ENCODE assay signal across 19 mouse cellular contexts in the genomic region with DNA sequence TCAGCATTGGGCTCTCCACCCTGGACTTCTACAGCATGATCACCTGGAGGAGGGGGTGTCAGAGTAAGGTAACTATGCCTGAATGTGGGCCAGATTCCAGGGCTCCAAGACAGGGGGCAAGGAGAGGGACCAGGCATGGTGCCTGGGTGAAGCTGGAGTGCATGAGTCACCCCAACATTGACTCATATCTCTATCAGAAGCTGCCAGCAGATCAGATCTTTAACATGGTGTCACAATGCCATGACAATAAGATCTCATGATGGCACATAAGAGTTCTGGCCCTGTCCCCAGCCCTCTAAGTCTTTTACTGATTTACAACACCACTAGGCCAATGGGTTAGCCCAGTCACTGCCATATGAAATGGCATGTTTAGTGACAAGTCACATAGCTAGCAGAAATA. TPM values are rescaled to one million over a fixed set of nuclear protein-coding genes. Genes with fewer than 3 reads are reported as not detected.
"Had no signal": no experiment of that assay in that cellular context is flagged by ENCODE, and none has a peak within 500 bp of the region (broad histone marks: within the 10 kb centered on the region; RNA-seq: fewer than 3 reads in every experiment).

No protein-coding gene starts in this region.

- H3K9ac ChIP-seq: lung, embryonic 14.5 days; midbrain, embryonic 12.5 days; neural tube, embryonic 13.5 days; neural tube, embryonic 15.5 days had no signal

- H3K9me3 ChIP-seq: midbrain, embryonic 10.5 days; midbrain, embryonic 12.5 days; neural tube, embryonic 13.5 days; neural tube, embryonic 15.5 days had no signal

- DNase-seq: lung, embryonic 14.5 days; lung, postnatal 10 days; lung, postnatal 4 days; midbrain, embryonic 14.5 days; retina, postnatal 1 day; right cerebral cortex, adult 18-20 months; right cerebral cortex, postnatal 25 days; right cerebral cortex, postnatal 4 days; spleen, adult 18-20 months; thymus, adult 18-20 months; thymus, postnatal 14 days; thymus, postnatal 36 days had no signal

- H3K4me1 ChIP-seq: midbrain, embryonic 12.5 days; neural tube, embryonic 13.5 days; neural tube, embryonic 15.5 days had no signal

- H3K27ac ChIP-seq: midbrain, embryonic 10.5 days; midbrain, embryonic 12.5 days; neural tube, embryonic 13.5 days; neural tube, embryonic 15.5 days had no signal

- H3K4me3 ChIP-seq: midbrain, embryonic 10.5 days; midbrain, embryonic 12.5 days; myocyte; neural tube, embryonic 13.5 days; neural tube, embryonic 15.5 days had no signal

- H3K36me3 ChIP-seq: midbrain, embryonic 10.5 days; midbrain, embryonic 12.5 days; neural tube, embryonic 13.5 days had no signal

- H3K27me3 ChIP-seq: midbrain, embryonic 12.5 days; neural tube, embryonic 13.5 days; neural tube, embryonic 15.5 days had no signal

- H3K4me2 ChIP-seq: lung, embryonic 14.5 days; midbrain, embryonic 12.5 days; neural tube, embryonic 13.5 days; neural tube, embryonic 15.5 days had no signal

- ATAC-seq: midbrain, embryonic 16.5 days had no signal

RNA-seq across cellular contexts. Expression of a gene that starts 14.4 kb away (rescaled TPM):
- polyA plus RNA-seq: myocyte; small intestine, adult 2 months had no signal
